Mouse (Mus musculus) lung, postnatal 0 days (tissue): ENCODE results near the gene Hist1h4d.
A peak's percentile ranks its signal among the peaks of the same experiment; 100 is the strongest.

Source experiments
- CTCF ChIP-seq: IDR thresholded peaks from 2 replicates; pipeline ENCODE4 v1.5.1; 2016; ENCODE audit warnings: antibody characterized with exemption, mild to moderate bottlenecking
- EP300 ChIP-seq: IDR thresholded peaks from 2 replicates; pipeline ENCODE4 v1.6.1; 2016; ENCODE audit warnings: antibody characterized with exemption, mild to moderate bottlenecking, control low read depth

DNA sequence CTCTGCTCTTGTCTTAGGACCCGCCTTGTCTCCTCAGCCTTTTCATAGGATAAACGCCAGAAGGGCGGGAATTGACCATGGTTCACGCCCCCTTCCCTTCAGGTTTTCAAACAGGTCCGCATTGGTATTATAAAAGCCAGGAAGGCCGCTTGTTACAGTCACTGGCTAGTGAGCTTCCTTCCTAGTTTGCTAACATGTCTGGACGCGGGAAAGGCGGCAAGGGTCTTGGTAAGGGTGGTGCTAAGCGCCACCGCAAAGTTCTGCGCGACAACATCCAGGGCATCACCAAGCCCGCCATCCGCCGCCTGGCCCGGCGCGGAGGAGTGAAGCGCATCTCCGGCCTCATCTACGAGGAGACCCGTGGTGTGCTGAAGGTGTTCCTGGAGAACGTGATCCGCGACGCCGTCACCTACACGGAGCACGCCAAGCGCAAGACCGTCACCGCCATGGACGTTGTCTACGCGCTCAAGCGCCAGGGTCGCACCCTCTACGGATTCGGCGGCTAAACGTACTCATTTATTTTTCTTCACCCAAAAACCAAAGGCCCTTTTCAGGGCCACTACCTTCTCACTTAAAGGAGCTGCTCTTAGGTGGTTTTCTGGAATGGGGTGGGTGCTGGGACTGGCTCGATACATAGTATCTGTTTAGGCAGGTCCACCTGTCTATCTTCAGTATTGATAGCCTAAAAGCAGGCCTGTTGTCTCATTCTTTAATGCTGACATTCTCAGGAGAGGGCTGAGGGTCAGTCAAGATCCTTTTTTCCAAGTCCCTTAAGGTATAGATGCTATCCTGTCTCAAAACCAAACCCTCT lies at the start of gene Hist1h4d:
- no peak for TF ChIP-seq CTCF
- peak; percentile 97 for TF ChIP-seq EP300
